Mouse (Mus musculus) liver, embryonic 12.5 days (tissue): ENCODE data around the gene 2410137M14Rik. TPM values are rescaled to one million over a fixed set of nuclear protein-coding genes. Genes with fewer than 3 reads are reported as not detected.
"Not testable (repeated sequence)": the region's sequence is repeated elsewhere in the genome, so short reads cannot be mapped to it uniquely, and the experiment has no call there.

ENCODE experiments used
- ATAC-seq: fragments of 200-750 bp; cut with Nextera tagmentation; 2 replicates; pipeline ENCODE4 v1.8.0; 2017; ENCODE audit warnings: moderate number of reproducible peaks, mild to moderate bottlenecking, moderate library complexity
- H3K27ac ChIP-seq: fragments of 300-500 bp; sonication (generic); 2 replicates; pipeline ENCODE4 v1.5.1; 2016; ENCODE audit warnings: mild to moderate bottlenecking
- H3K27me3 ChIP-seq: fragments of 300-500 bp; sonication (generic); replicated peaks from 2 replicates; pipeline ENCODE4 v1.6.1; 2016; ENCODE audit warnings: mild to moderate bottlenecking, moderate library complexity
- H3K36me3 ChIP-seq: fragments of 300-500 bp; sonication (generic); 2 replicates; pipeline ENCODE4 v1.6.1; 2016; ENCODE audit warnings: mild to moderate bottlenecking, moderate library complexity
- H3K4me1 ChIP-seq: fragments of 300-500 bp; sonication (generic); 2 replicates; pipeline ENCODE4 v1.6.1; 2016
- H3K4me2 ChIP-seq: fragments of 300-500 bp; sonication (generic); 2 replicates; pipeline ENCODE4 v1.6.1; 2016; ENCODE audit warnings: mild to moderate bottlenecking, moderate library complexity
- H3K4me3 ChIP-seq: fragments of 300-500 bp; sonication (generic); 2 replicates; pipeline ENCODE4 v1.5.1; 2016; ENCODE audit warnings: mild to moderate bottlenecking, moderate library complexity
- H3K9ac ChIP-seq: fragments of 300-500 bp; sonication (generic); 2 replicates; pipeline ENCODE4 v1.6.1; 2016; ENCODE audit warnings: mild to moderate bottlenecking, moderate library complexity
- H3K9me3 ChIP-seq: fragments of 300-500 bp; sonication (generic); replicated peaks from 2 replicates; pipeline ENCODE4 v1.6.1; 2016; ENCODE audit warnings: mild to moderate bottlenecking, moderate library complexity
- WGBS: fragments of 180-500 bp; shearing (Covaris S2); methylation state at CpG from one replicate; pipeline ENCODE4 v1.1.7; 2016; ENCODE audit not compliant: insufficient replicate concordance; 5-methylcytosine and 5-hydroxymethylcytosine counted together
- polyA plus RNA-seq: library from polyadenylated mRNA; unstranded; fragments of >200 nt; fragmentation: Nextera tagmentation; extraction: Ambion mirVana; gene quantifications from 2 replicates; pipeline ENCODE4 v1.2.1, GENCODE M21; 2016

The 2410137M14Rik gene
- polyA plus RNA-seq, 1 experiment from 2014 or later: not detected

DNA sequence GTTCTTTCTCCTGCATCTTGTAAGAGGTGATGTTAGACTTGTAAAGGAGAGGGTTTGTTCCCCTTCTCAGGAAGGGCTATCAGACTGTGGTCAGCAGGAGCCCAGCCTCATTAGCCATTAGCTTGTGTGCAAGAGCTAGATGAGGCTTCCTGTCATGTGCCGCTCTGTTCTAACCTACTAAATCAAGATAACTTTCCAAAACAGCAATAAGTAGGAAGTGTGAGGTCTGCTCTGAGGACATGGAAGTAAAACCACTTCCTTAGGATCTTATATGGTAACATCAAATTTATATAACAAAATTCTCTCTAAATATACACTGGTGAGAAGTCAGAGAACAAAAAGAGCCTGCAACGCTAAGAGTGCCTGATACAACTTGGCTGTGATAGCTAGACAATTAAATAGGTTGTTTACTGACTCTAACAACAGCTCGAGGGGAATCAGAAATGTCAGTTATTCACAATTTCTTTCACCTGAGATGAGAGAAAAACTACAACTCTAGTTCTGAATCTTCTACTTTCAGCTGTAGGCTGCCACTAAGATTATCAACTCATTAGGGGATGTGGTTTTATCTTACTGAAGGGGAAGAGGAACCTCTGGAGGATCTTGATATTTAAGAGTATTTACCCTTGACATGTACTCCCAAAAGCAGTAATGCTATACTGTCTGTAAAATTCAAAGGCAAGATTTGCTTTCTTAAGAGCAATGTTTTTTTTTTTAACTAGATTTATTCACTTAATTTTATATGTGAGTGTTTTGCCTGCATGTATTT is 11.5 kb upstream of the 2410137M14Rik start:
- H3K4me2 ChIP-seq: no peak overlapping the region
- peaks cover 27% of the 10 kb centered on the region for H3K27me3 ChIP-seq
- H3K9me3 ChIP-seq: no peaks in the 10 kb centered on the region
- no peak overlapping the region for H3K9ac ChIP-seq
- ATAC-seq: no peak
- H3K4me3 ChIP-seq: no peak overlapping the region
- no peaks in the 10 kb centered on the region for H3K36me3 ChIP-seq
- no peaks in the 10 kb centered on the region for H3K4me1 ChIP-seq
- 11% methylated on average over 3 of the region's 3 CpGs for WGBS
- no peak overlapping the region for H3K27ac ChIP-seq

DNA sequence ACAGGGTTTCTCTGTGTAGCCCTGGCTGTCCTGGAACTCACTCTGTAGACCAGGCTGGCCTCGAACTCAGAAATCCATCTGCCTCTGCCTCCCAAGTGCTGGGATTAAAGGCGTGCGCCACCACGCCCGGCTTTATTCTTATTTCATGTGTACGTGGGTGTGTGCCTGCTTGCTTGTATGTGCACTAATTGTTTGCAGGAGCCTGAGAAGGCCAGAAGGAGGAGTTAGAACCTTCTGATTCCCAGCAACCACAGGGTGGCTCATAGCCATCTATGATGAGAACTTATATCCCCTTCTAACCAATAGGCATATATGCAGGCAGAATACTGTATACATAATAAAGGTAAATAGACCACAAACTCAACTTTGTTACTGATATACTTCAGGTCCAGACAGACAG is 9.6 kb upstream of the 2410137M14Rik start:
- H3K36me3 ChIP-seq, H3K27ac ChIP-seq, H3K9ac ChIP-seq, H3K4me2 ChIP-seq, H3K4me1 ChIP-seq, H3K9me3 ChIP-seq, ATAC-seq, H3K4me3 ChIP-seq: not testable (repeated sequence)
- 77% methylated on average over 6 of the region's 6 CpGs for WGBS
- peaks cover 40% of the 10 kb centered on the region for H3K27me3 ChIP-seq

DNA sequence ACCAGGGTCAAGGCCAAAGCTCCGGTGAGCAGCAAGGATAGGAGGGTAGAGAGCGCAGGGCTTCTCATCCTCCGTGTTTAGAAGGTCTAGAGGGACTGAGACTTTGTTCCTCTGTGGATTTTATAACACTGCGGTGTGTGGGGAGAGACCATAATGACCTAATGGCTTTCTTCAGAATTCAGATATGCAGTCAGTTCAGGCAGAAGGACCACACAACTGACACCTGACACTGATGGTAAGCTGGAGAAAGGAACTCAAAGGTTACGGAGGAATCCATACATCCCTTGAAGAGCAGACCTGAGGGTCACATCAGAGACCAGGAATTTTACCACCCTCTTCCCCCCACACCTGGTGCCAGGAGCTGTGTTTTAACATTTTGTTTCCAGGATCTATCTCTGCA is 8.4 kb upstream of the 2410137M14Rik start, which contains the start of gene H2-M5:
Gene H2-M5, minus strand, starts transcription at position 101 of the 400 bp plus-strand sequence.
- no peak for ATAC-seq
- H3K27ac ChIP-seq: no peak within 1 kb of the TSS
- no peak within 1 kb of the TSS for H3K9ac ChIP-seq
- H3K36me3 ChIP-seq: no peaks in the 10 kb centered on the region
- H3K4me3 ChIP-seq: no peak within 1 kb of the TSS
- no peaks in the 10 kb centered on the region for H3K9me3 ChIP-seq
- no peak within 1 kb of the TSS for H3K4me2 ChIP-seq
- 30% methylated on average over 5 of the region's 5 CpGs for WGBS
- H3K4me1 ChIP-seq: no peaks in the 10 kb centered on the region
- H3K27me3 ChIP-seq: peaks cover 40% of the 10 kb centered on the region

DNA sequence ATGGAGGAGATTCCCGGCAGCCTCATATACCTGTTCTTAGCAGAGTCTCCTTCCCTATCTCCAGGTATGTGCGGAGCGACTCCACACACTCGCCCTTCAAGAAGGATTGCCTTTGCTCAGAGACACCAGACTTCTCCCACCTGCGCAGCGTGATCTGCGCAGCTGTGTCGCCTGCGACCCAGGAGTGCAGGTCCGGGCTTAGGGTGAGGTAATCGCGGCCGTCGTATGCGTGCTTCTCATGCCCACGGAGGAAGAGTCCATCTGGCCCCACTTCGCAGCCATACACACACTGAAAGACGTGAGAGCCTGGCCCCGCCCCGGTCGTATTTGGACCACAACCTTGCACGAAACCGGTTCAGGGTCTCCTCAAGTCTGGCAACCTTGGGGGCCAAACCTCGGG is 7.4 kb upstream of the 2410137M14Rik start:
- no peak overlapping the region for H3K4me3 ChIP-seq
- H3K27me3 ChIP-seq: peaks cover 40% of the 10 kb centered on the region
- H3K9ac ChIP-seq: no peak overlapping the region
- H3K27ac ChIP-seq: no peak overlapping the region
- H3K36me3 ChIP-seq: no peaks in the 10 kb centered on the region
- H3K4me1 ChIP-seq: no peaks in the 10 kb centered on the region
- H3K4me2 ChIP-seq: no peak overlapping the region
- 8% methylated on average over 24 of the region's 24 CpGs for WGBS
- ATAC-seq: no peak
- H3K9me3 ChIP-seq: no peaks in the 10 kb centered on the region

DNA sequence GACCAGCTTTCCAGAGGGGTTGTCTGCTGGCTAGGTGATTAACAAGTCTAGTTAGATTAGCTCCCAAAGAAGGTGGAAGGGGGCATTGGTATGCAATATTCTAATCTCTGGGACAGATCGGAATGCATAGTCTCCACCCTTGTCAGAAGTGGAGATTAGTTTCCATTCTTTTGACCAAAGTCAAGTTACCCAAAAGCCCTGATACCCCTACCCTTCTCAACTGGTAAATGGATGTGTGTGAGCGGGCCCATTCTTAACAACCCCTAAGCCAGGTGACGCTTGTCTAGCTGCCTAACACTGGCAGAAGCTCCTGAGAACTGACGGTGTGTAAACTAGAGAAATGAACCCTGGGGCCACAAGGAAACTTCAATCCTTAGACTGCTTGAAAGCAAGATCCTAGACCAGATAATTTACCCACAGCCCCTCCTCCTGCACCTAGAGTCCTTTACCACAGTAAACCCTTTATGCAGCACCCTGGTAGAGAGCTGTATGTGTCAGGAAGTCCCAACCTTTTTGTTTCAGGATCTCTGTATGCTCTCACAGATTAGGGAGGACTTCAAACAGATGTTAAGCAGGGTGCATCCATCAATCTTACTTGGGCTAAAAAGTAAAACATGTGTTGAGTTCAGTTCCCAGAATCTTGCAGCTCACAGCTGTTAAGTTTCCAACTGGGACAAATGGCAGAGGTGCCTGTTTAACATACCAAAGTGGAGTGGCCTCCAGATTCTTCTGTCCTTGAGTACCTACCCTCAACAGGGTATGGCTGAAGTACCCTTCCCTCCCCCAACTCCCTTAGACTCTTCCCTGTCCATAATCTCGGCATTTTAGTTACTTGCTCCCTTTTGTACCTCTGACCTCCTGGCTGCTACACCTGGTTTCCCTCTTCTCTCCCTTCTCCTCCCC is 1.5 kb upstream of the 2410137M14Rik start:
- Histone ChIP-seq H3K27me3 (peaks cover 57% of the 10 kb centered on the region), H3K4me3 (no peak overlapping the region), H3K9me3 (no peaks in the 10 kb centered on the region), H3K4me1 (peaks cover 3% of the 10 kb centered on the region; the same call in 1 of the 2 replicates), H3K36me3 (no peaks in the 10 kb centered on the region), H3K27ac (no peak overlapping the region), H3K4me2 (no peak overlapping the region), H3K9ac (no peak overlapping the region)
- WGBS: 33% methylated on average over 5 of the region's 5 CpGs
- no peak for ATAC-seq

DNA sequence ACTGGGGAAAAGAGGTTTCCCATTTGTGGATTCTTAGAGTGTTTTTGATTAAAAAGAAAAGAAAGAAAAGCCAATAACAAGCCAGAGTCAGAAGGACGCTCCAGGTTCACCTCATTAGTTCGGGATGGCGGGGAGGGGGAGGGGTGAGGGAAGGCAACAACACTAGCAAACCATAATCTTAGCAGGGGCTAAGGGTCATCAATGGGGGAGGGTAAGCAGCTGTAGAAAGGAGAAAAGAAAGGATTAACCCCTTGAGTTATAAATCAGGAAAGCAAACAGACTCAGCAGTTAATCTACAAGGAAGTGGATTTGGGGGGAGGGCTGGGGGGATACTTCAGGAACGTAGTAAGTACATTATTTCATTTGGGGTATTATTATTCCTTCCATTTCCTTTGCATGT is 808 bp upstream of the 2410137M14Rik start:
- WGBS: 10% methylated on average over 4 of the region's 4 CpGs
- Histone ChIP-seq H3K4me2 (peak overlapping the region; percentile 39), H3K27me3 (peaks cover 50% of the 10 kb centered on the region), H3K27ac (no peak overlapping the region), H3K9me3 (no peaks in the 10 kb centered on the region), H3K36me3 (no peaks in the 10 kb centered on the region), H3K4me1 (peaks cover 3% of the 10 kb centered on the region; the same call in 1 of the 2 replicates), H3K9ac (no peak overlapping the region), H3K4me3 (0 out of 2 replicates have a peak overlapping the region, but pooled peaks have one; percentile 1)
- no peak for ATAC-seq

DNA sequence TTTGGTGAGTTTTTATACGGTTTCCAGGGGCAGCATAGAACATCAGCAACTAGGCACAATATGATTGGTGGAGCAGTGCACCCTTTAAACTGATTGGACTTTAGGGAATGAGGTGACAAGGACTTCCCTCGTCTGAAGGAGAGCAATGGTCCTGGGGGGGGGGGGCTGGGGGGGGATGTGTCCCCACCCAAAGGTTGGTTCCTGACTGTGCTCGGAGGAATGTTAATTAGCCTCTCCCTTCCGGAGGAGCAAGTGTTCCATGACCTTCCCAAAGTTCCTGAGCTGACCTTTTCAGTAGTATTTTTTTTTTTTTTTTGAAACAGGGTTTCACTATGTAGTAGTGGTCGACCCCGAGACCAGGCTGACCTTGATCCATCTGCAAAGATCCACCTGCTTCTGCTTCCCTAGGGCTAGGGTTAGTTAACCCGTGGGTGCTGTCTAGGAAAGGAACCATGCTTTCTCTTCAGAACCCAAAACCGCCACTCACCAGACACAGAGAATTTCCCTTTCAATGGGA is 7.7 kb downstream of the 2410137M14Rik start:
- no peaks in the 10 kb centered on the region for H3K36me3 ChIP-seq
- no peak overlapping the region for H3K4me3 ChIP-seq
- H3K9me3 ChIP-seq: no peaks in the 10 kb centered on the region
- no peak overlapping the region for H3K27ac ChIP-seq
- H3K4me1 ChIP-seq: no peaks in the 10 kb centered on the region
- H3K4me2 ChIP-seq: no peak overlapping the region
- H3K9ac ChIP-seq: no peak overlapping the region
- ATAC-seq: no peak
- 50% methylated on average over 8 of the region's 8 CpGs for WGBS
- H3K27me3 ChIP-seq: peaks cover 13% of the 10 kb centered on the region; the same call in 1 of the 2 replicates

DNA sequence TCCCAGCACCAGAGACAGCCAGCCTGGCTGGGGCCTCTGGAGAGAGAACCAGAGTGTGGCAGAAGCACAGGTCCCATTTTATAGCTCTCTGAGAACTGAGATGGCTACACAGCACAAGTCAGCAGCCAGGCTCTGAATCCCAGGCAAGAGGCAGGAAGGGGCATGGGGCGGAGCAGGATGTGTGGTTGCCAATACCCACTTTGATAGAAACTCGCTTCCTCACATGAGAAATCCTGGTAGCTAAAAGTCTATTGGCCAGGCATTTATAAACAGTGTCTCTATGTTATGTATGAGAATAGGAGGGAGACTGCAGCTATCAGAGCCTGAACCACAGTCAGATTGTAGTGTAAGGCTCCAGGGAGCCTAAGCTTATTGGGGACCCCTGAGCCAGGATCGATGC is 8.2 kb downstream of the 2410137M14Rik start:
- Histone ChIP-seq H3K4me3 (no peak overlapping the region), H3K9me3 (no peaks in the 10 kb centered on the region), H3K4me2 (no peak overlapping the region), H3K27ac (no peak overlapping the region), H3K36me3 (no peaks in the 10 kb centered on the region), H3K4me1 (no peaks in the 10 kb centered on the region), H3K9ac (no peak overlapping the region), H3K27me3 (peaks cover 13% of the 10 kb centered on the region; the same call in 1 of the 2 replicates)
- 40% methylated on average over 3 of the region's 3 CpGs for WGBS
- no peak for ATAC-seq

DNA sequence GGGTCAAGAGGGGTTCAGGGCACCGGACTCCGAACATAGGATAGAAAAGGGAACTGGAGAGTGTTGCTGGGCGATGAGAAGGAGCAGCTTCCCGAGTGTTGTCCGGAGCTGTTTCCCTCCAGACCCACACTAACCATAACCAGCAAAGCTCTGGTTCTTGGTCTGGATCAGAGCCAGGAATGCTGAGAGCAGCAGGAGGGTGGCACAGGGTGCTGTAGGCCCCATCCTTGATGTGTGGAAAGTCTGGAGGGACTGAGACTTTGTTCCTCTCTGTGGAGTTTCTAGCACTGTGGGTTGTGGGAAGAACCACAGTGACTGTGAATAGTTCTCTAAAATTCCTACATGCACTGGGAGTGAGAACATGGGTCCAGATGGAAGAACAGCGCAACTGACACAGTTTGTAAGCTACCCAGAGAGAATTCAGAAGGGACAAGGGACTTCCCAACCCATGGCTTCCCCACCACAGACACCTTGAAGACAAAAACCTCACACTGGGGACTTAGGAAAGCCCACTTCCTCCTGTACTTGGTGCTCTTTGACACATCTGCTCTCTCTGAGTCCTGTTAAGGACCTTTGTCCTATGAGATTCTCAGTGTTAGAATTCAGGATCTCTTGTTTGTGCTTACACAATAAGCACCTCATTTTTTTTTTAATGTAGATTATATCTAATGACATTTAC is 9.7 kb downstream of the 2410137M14Rik start:
- Histone ChIP-seq H3K36me3 (no peaks in the 10 kb centered on the region), H3K27me3 (peaks cover 13% of the 10 kb centered on the region; the same call in 1 of the 2 replicates), H3K4me3 (no peak overlapping the region), H3K9me3 (no peaks in the 10 kb centered on the region), H3K4me1 (no peaks in the 10 kb centered on the region), H3K4me2 (no peak overlapping the region), H3K27ac (no peak overlapping the region), H3K9ac (no peak overlapping the region)
- WGBS: 62% methylated on average over 6 of the region's 6 CpGs
- ATAC-seq: no peak

DNA sequence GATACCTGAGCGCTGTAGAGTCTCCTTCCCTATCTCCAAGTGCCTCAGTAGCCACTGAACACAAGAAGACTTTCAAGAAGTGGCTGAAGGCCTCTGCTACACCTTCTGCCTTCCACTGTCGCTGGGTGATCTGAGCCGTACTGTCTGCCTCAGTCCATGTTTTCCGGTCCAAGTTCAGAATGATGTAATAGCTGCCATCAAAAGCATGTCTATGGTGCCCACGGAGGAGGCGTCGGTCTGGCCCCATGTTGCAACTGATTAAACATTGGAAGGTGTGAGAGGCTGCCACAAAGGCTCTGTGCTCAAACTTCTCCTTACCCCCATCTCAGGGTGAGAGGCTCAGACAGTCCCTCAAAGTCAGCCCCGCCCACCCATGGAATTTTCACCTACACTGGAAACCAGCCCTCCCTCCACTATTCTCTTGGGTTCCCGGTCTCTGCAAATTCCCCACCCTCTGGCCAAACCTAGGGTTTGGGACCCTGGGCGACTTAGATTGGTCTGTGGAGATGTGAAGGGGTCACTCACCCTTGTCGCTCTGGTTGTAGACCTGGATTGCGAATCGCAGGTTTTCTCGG is 10.6 kb downstream of the 2410137M14Rik start:
- Histone ChIP-seq H3K9me3 (no peaks in the 10 kb centered on the region), H3K4me2 (no peak overlapping the region), H3K27me3 (peaks cover 13% of the 10 kb centered on the region; the same call in 1 of the 2 replicates), H3K4me1 (no peaks in the 10 kb centered on the region), H3K4me3 (no peak overlapping the region), H3K27ac (no peak overlapping the region), H3K9ac (no peak overlapping the region), H3K36me3 (no peaks in the 10 kb centered on the region)
- WGBS: 69% methylated on average over 14 of the region's 14 CpGs
- 0 out of 2 replicates have a peak, but pooled peaks have one; percentile 24 for ATAC-seq

DNA sequence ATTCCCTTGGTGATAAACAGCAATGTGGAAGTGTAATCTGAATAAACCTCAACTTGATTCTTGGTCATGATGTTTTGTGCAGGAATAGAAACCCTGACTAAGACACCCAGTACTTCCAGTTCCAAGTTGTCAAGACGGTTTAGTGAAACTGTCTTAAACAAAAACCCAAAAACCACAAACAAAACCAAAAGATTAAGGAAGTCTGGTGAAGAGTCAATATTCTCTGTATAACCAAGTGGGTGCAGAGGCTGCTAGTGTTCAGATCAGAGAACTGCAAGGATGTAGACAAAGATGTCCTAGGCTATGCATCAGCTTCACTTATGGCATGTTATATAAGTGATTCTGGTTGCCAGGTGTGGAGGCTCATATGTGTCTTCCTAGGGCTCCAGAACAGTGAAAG is 14.2 kb downstream of the 2410137M14Rik start:
- WGBS: 10% methylated on average over 1 of the region's 1 CpGs
- no peaks in the 10 kb centered on the region for H3K36me3 ChIP-seq
- no peaks in the 10 kb centered on the region for H3K9me3 ChIP-seq
- no peak for ATAC-seq
- no peak overlapping the region for H3K4me3 ChIP-seq
- 0 out of 2 replicates have a peak, but pooled peaks cover 10% of the 10 kb centered on the region for H3K27me3 ChIP-seq
- H3K9ac ChIP-seq: no peak overlapping the region
- H3K4me2 ChIP-seq: no peak overlapping the region
- no peaks in the 10 kb centered on the region for H3K4me1 ChIP-seq
- no peak overlapping the region for H3K27ac ChIP-seq
